In the genomic region with DNA sequence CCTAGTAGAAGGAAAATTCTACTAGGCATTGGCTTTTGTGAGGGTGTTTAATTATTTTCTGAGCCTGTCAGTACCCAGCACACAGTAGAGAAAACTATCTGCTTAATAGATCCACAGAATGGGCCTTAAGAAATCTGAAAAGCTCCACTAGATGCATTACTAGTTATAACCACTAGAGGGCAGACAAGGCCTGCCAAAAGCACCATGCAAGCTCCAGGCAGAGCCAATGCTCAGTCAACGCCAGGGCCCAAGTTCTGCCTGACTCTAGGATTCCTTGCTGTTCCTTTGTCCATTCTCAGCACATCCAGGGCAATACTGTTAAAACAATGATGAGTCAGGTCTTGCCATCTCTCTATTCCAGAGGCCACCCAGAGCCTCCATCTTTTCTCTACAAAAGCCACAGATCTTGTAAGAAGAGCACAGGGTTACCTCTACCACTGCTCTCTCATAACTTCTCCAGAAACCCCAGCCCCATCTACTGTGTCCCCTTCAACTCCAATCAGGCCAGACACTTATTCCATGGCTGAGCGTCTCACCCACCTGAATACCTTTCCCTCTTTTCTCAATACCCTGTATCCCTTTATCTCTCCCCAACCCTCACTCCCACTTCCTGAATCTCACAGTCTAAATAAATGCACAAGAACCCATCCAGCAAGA, we compare ENCODE assay signal across 8 mouse cellular contexts.
DNase-seq lines count a peak whose midpoint lies in the region; ATAC-seq and TF ChIP-seq lines count a peak whose summit lies in the region.

No protein-coding gene starts in this region.

- no peak for DNase-seq in heart, embryonic 10.5 days (ENCODE audit: low spot score)
- peak; percentile 6 for DNase-seq in cerebellum, adult 11-12 months
- DNase-seq in large intestine, adult 2 months (ENCODE audit: low read depth, low spot score): peak; percentile 40
- DNase-seq in thymus, postnatal 25 days: peak; percentile 3

- H3K4me2 ChIP-seq in heart, embryonic 12.5 days: no peak overlapping the region
- H3K4me2 ChIP-seq in forebrain, embryonic 15.5 days (replicated peaks): no peak overlapping the region
- H3K4me2 ChIP-seq in midbrain, embryonic 12.5 days (replicated peaks): no peak overlapping the region

- peak; percentile 67 for TF ChIP-seq CTCF in E14TG2a.4 (conservative IDR thresholded peaks at IDR 0.05; ENCODE audit: low read length)

- H3K27ac ChIP-seq in heart, embryonic 12.5 days (ENCODE audit: poor library complexity, severe bottlenecking): no peak overlapping the region
- no peak overlapping the region for H3K27ac ChIP-seq in heart, embryonic 10.5 days
- no peak overlapping the region for H3K27ac ChIP-seq in forebrain, embryonic 15.5 days (replicated peaks)
- no peak overlapping the region for H3K27ac ChIP-seq in midbrain, embryonic 12.5 days (replicated peaks)

- peaks cover 37% of the 10 kb centered on the region for H3K27me3 ChIP-seq in heart, embryonic 12.5 days (replicated peaks)
- peaks cover 63% of the 10 kb centered on the region for H3K27me3 ChIP-seq in heart, embryonic 10.5 days (ENCODE audit: insufficient read depth, poor library complexity, severe bottlenecking)
- 0 out of 2 replicates have a peak, but pooled peaks cover 3% of the 10 kb centered on the region for H3K27me3 ChIP-seq in E14TG2a.4 (ENCODE audit: insufficient read depth, low read length)
- no peaks in the 10 kb centered on the region for H3K27me3 ChIP-seq in forebrain, embryonic 15.5 days
- H3K27me3 ChIP-seq in midbrain, embryonic 12.5 days: peaks cover 26% of the 10 kb centered on the region

- H3K36me3 ChIP-seq in heart, embryonic 12.5 days: no peaks in the 10 kb centered on the region
- no peaks in the 10 kb centered on the region for H3K36me3 ChIP-seq in heart, embryonic 10.5 days
- no peaks in the 10 kb centered on the region for H3K36me3 ChIP-seq in E14TG2a.4 (ENCODE audit: insufficient read depth, low read length)
- no peaks in the 10 kb centered on the region for H3K36me3 ChIP-seq in forebrain, embryonic 15.5 days
- no peaks in the 10 kb centered on the region for H3K36me3 ChIP-seq in midbrain, embryonic 12.5 days

- no peaks in the 10 kb centered on the region for H3K9me3 ChIP-seq in heart, embryonic 12.5 days (replicated peaks)
- no peaks in the 10 kb centered on the region for H3K9me3 ChIP-seq in heart, embryonic 10.5 days
- H3K9me3 ChIP-seq in E14TG2a.4 (ENCODE audit: low read length): no peaks in the 10 kb centered on the region
- H3K9me3 ChIP-seq in forebrain, embryonic 15.5 days: no peaks in the 10 kb centered on the region
- H3K9me3 ChIP-seq in midbrain, embryonic 12.5 days: no peaks in the 10 kb centered on the region

- 0 out of 2 replicates have a peak, but pooled peaks have one; percentile 36 for ATAC-seq in heart, embryonic 12.5 days (ENCODE audit: insufficient number of reproducible peaks, low FRiP score)
- peak; percentile 80 for ATAC-seq in forebrain, embryonic 15.5 days (replicated peaks)
- ATAC-seq in midbrain, embryonic 12.5 days (ENCODE audit: low FRiP score, low read depth): 0 out of 2 replicates have a peak, but pooled peaks have one; percentile 30

- no peak overlapping the region for H3K4me3 ChIP-seq in heart, embryonic 12.5 days
- no peak overlapping the region for H3K4me3 ChIP-seq in heart, embryonic 10.5 days
- H3K4me3 ChIP-seq in E14TG2a.4 (replicated peaks; ENCODE audit: low read length): no peak overlapping the region
- H3K4me3 ChIP-seq in forebrain, embryonic 15.5 days: no peak overlapping the region
- no peak overlapping the region for H3K4me3 ChIP-seq in midbrain, embryonic 12.5 days

- WGBS in heart, embryonic 12.5 days: 30% methylated on average over 2 of the region's 2 CpGs
- 34% methylated on average over 2 of the region's 2 CpGs for WGBS in heart, embryonic 10.5 days
- 36% methylated on average over 2 of the region's 2 CpGs for WGBS in forebrain, embryonic 15.5 days
- 32% methylated on average over 2 of the region's 2 CpGs for WGBS in large intestine, adult 2 months
- 39% methylated on average over 2 of the region's 2 CpGs for WGBS in midbrain, embryonic 12.5 days

- no peaks in the 10 kb centered on the region for H3K4me1 ChIP-seq in heart, embryonic 12.5 days (replicated peaks)
- H3K4me1 ChIP-seq in heart, embryonic 10.5 days: no peaks in the 10 kb centered on the region
- H3K4me1 ChIP-seq in E14TG2a.4 (replicated peaks; ENCODE audit: low read depth, low read length): peaks cover 9% of the 10 kb centered on the region; the same call in 1 of the 2 replicates
- H3K4me1 ChIP-seq in forebrain, embryonic 15.5 days: peaks cover 13% of the 10 kb centered on the region
- H3K4me1 ChIP-seq in midbrain, embryonic 12.5 days: peaks cover 13% of the 10 kb centered on the region

- no peak overlapping the region for H3K9ac ChIP-seq in heart, embryonic 12.5 days
- H3K9ac ChIP-seq in forebrain, embryonic 15.5 days (replicated peaks): no peak overlapping the region
- no peak overlapping the region for H3K9ac ChIP-seq in midbrain, embryonic 12.5 days (replicated peaks)

Comparison
In these comparisons a context has a peak if more than half of its experiments do, and no peak if none do; other contexts are left out.
1. ATAC-seq: peak in every context shown above with its lines; median percentile 80 in forebrain, embryonic 15.5 days; 36 in heart, embryonic 12.5 days; 30 in midbrain, embryonic 12.5 days.